Mouse (Mus musculus) limb, embryonic 14.5 days (tissue): ENCODE results near the gene Clpsl2. TPM values are rescaled to one million over a fixed set of nuclear protein-coding genes. Genes with fewer than 3 reads are reported as not detected.

Experiments
- ATAC-seq: fragments of 200-750 bp; cut with Nextera tagmentation; 2 replicates; pipeline ENCODE4 v1.8.0; 2017; ENCODE audit warnings: low read depth, moderate number of reproducible peaks, moderate TSS enrichment; ENCODE audit not compliant: low FRiP score
- DNase-seq: peaks from one replicate; pipeline ENCODE4 v3.0.0-alpha.2; 2015; ENCODE audit warnings: low spot score
- H3K27ac ChIP-seq: fragments of 300-500 bp; sonication (generic); replicated peaks from 2 replicates; pipeline ENCODE4 v1.5.1; 2014; ENCODE audit warnings: low read depth, mild to moderate bottlenecking, low read length, moderate library complexity, mixed read lengths
- H3K27me3 ChIP-seq: fragments of 300-500 bp; sonication (generic); 2 replicates; pipeline ENCODE4 v1.6.1; 2014; ENCODE audit warnings: low read length, mixed read lengths; ENCODE audit not compliant: control insufficient read depth, insufficient read depth
- H3K36me3 ChIP-seq: fragments of 300-500 bp; sonication (generic); 2 replicates; pipeline ENCODE4 v1.6.1; 2014; ENCODE audit warnings: mild to moderate bottlenecking, low read length, moderate library complexity, mixed read lengths; ENCODE audit not compliant: control insufficient read depth, insufficient read depth
- H3K4me1 ChIP-seq: fragments of 300-500 bp; sonication (generic); 2 replicates; pipeline ENCODE4 v1.6.1; 2014; ENCODE audit warnings: antibody characterized with exemption, low read length, mixed read lengths; ENCODE audit not compliant: control insufficient read depth, insufficient read depth
- H3K4me2 ChIP-seq: fragments of 300-500 bp; sonication (generic); replicated peaks from 2 replicates; pipeline ENCODE4 v1.6.1; 2014; ENCODE audit warnings: low read depth, mild to moderate bottlenecking, low read length, moderate library complexity; ENCODE audit not compliant: severe bottlenecking
- H3K4me3 ChIP-seq: fragments of 300-500 bp; sonication (generic); replicated peaks from 2 replicates; pipeline ENCODE4 v1.5.1; 2014; ENCODE audit warnings: low read length
- H3K9ac ChIP-seq: fragments of 300-500 bp; sonication (generic); 2 replicates; pipeline ENCODE4 v1.6.1; 2014; ENCODE audit warnings: mild to moderate bottlenecking, low read depth, low read length, moderate library complexity; ENCODE audit not compliant: severe bottlenecking
- H3K9me3 ChIP-seq: fragments of 300-500 bp; sonication (generic); 2 replicates; pipeline ENCODE4 v1.6.1; 2016; ENCODE audit warnings: low read length; ENCODE audit not compliant: control insufficient read depth
- POLR2A ChIP-seq: fragments of 200-500 bp; IDR thresholded peaks from 2 replicates; pipeline ENCODE4 v1.8.0; 2012; ENCODE audit warnings: inconsistent platforms, mild to moderate bottlenecking, moderate library complexity, borderline replicate concordance; ENCODE audit not compliant: insufficient read depth, insufficient read length; ENCODE audit errors: extremely low read depth
- WGBS: fragments of 180-500 bp; shearing (Covaris S2); extraction: QIAGEN DNeasy Blood & Tissue Kit; methylation state at CpG from one replicate; pipeline ENCODE4 v1.1.7; 2014; 5-methylcytosine and 5-hydroxymethylcytosine counted together
- polyA plus RNA-seq, 2 experiments: library from polyadenylated mRNA; depleted of rRNA in 1 of 2; stranded (reverse) in 1 of 2; unstranded in 1 of 2; fragments of >200 nt; fragmentation: Nextera tagmentation in 1 of 2; extraction: Ambion mirVana in 1 of 2; gene quantifications; 2 replicates each; pipeline versions ENCODE4 v1.2.1 to v1.2.3; 2012 to 2014

Clpsl2 gene
- polyA plus RNA-seq, 2 experiments = not detected

- peaks cover 6% of the 10 kb centered on the region; the same call in 1 of the 2 replicates for H3K4me1 ChIP-seq
- ATAC-seq (0 out of 2 replicates have a peak, but pooled peaks have one; percentile 48), DNase-seq (peak; percentile 87)
- no peaks in the 10 kb centered on the region for H3K9me3 ChIP-seq
- no peak overlapping the region for H3K27ac ChIP-seq
- TF ChIP-seq POLR2A = no peak
- no peak overlapping the region for H3K4me3 ChIP-seq
- no peak overlapping the region for H3K9ac ChIP-seq
- no peaks in the 10 kb centered on the region for H3K36me3 ChIP-seq
- no peak overlapping the region for H3K4me2 ChIP-seq
- 5% methylated on average over 9 of the region's 9 CpGs for WGBS
- H3K27me3 ChIP-seq = no peaks in the 10 kb centered on the region
Observed at GRCm38 (mm10) chr17:28580396-28580795, 31.2 kb downstream of the Clpsl2 start.

GRCm38 (mm10) chr17:28581056-28581455 is 31.8 kb downstream of the Clpsl2 start:
- Histone ChIP-seq H3K4me3 (no peak overlapping the region), H3K9me3 (no peaks in the 10 kb centered on the region), H3K4me2 (no peak overlapping the region), H3K27ac (no peak overlapping the region), H3K36me3 (no peaks in the 10 kb centered on the region), H3K4me1 (no peaks in the 10 kb centered on the region), H3K9ac (no peak overlapping the region), H3K27me3 (no peaks in the 10 kb centered on the region)
- TF ChIP-seq POLR2A = no peak
- ATAC-seq (no peak), DNase-seq (no peak)
- 58% methylated on average over 2 of the region's 2 CpGs for WGBS

GRCm38 (mm10) chr17:28586509-28586908 is 37.3 kb downstream of the Clpsl2 start:
- no peak for ATAC-seq
- Histone ChIP-seq H3K4me3 (no peak overlapping the region), H3K27ac (no peak overlapping the region), H3K36me3 (peaks cover 37% of the 10 kb centered on the region), H3K9ac (no peak overlapping the region), H3K27me3 (no peaks in the 10 kb centered on the region), H3K4me1 (no peaks in the 10 kb centered on the region), H3K4me2 (no peak overlapping the region), H3K9me3 (no peaks in the 10 kb centered on the region)
- WGBS = 42% methylated on average over 3 of the region's 3 CpGs
- no peak for TF ChIP-seq POLR2A
- no peak for DNase-seq

- WGBS = 85% methylated on average over 2 of the region's 2 CpGs
Observed at GRCm38 (mm10) chr17:28588591-28588990, 39.4 kb downstream of the Clpsl2 start.

GRCm38 (mm10) chr17:28590596-28590995 is 41.4 kb downstream of the Clpsl2 start:
- no peak for TF ChIP-seq POLR2A
- no peak overlapping the region for H3K27ac ChIP-seq
- 90% methylated on average over 3 of the region's 3 CpGs for WGBS
- DNase-seq (no peak), ATAC-seq (no peak)
- H3K27me3 ChIP-seq = no peaks in the 10 kb centered on the region
- no peak overlapping the region for H3K4me2 ChIP-seq
- H3K36me3 ChIP-seq = peaks cover 72% of the 10 kb centered on the region
- no peaks in the 10 kb centered on the region for H3K9me3 ChIP-seq
- H3K4me3 ChIP-seq = no peak overlapping the region
- H3K4me1 ChIP-seq = no peaks in the 10 kb centered on the region
- H3K9ac ChIP-seq = no peak overlapping the region

More at GRCm38 (mm10) chr17:28588591-28588990, 39.4 kb downstream of the Clpsl2 start:
- Histone ChIP-seq H3K9me3 (no peaks in the 10 kb centered on the region), H3K4me3 (no peak overlapping the region), H3K4me1 (no peaks in the 10 kb centered on the region), H3K4me2 (no peak overlapping the region), H3K9ac (no peak overlapping the region), H3K27ac (no peak overlapping the region), H3K36me3 (peaks cover 58% of the 10 kb centered on the region), H3K27me3 (no peaks in the 10 kb centered on the region)
- TF ChIP-seq POLR2A = no peak
- DNase-seq = no peak
- no peak for ATAC-seq

GRCm38 (mm10) chr17:28591476-28591875 is 42.3 kb downstream of the Clpsl2 start:
- DNase-seq (no peak), ATAC-seq (no peak)
- 97% methylated on average over 5 of the region's 5 CpGs for WGBS
- H3K27me3 ChIP-seq = no peaks in the 10 kb centered on the region
- H3K4me3 ChIP-seq = no peak overlapping the region
- H3K27ac ChIP-seq = no peak overlapping the region
- no peaks in the 10 kb centered on the region for H3K9me3 ChIP-seq
- no peaks in the 10 kb centered on the region for H3K4me1 ChIP-seq
- peaks cover 81% of the 10 kb centered on the region for H3K36me3 ChIP-seq
- TF ChIP-seq POLR2A = no peak
- no peak overlapping the region for H3K9ac ChIP-seq
- H3K4me2 ChIP-seq = no peak overlapping the region
